Mouse (Mus musculus) megakaryocyte, embryonic 14.5 days (primary cell): Measurements from ENCODE around the gene Hyal3. TPM values are rescaled to one million over a fixed set of nuclear protein-coding genes. Genes with fewer than 3 reads are reported as not detected.
A peak's percentile ranks its signal among the peaks of the same experiment; 100 is the strongest.
"Not testable (repeated sequence)": the region's sequence is repeated elsewhere in the genome, so short reads cannot be mapped to it uniquely, and the experiment has no call there.

Experiments
- H3K27me3 ChIP-seq: replicated peaks from 2 replicates; pipeline ENCODE3; 2012; ENCODE audit warnings: inconsistent platforms
- H3K36me3 ChIP-seq: replicated peaks from 2 replicates; pipeline ENCODE3; 2012; ENCODE audit warnings: low read length, inconsistent platforms, mixed read lengths
- H3K4me1 ChIP-seq: 2 replicates; pipeline ENCODE4 v1.6.1; 2012; ENCODE audit warnings: inconsistent platforms
- H3K4me3 ChIP-seq: replicated peaks from 2 replicates; pipeline ENCODE3; 2012; ENCODE audit warnings: moderate library complexity, mild to moderate bottlenecking, inconsistent platforms
- H3K9me3 ChIP-seq: 2 replicates; pipeline ENCODE4 v1.6.1; 2012; ENCODE audit warnings: inconsistent platforms
- FLI1 ChIP-seq: IDR thresholded peaks from 2 replicates; pipeline ENCODE4 v1.6.1; 2012; ENCODE audit warnings: low read length, inconsistent platforms, mixed read lengths
- GATA1 ChIP-seq: IDR thresholded peaks from 3 replicates; pipeline ENCODE4 v1.6.1; 2012; ENCODE audit warnings: mixed read lengths, low read length, inconsistent platforms, borderline replicate concordance
- polyA plus RNA-seq: library from polyadenylated mRNA; stranded (reverse); fragments of >175 nt; gene quantifications from 2 replicates; pipeline ENCODE4 v1.2.3, GENCODE M21; 2012; ENCODE audit warnings: low replicate concordance; ENCODE audit not compliant: insufficient read depth

Hyal3 gene
- polyA plus RNA-seq, 1 experiment, result 0.31 TPM

- Histone ChIP-seq H3K4me3 (peak overlapping the region; percentile 96), H3K36me3 (peaks cover 50% of the 10 kb centered on the region), H3K4me1 (peaks cover 51% of the 10 kb centered on the region)
Observed at GRCm38 (mm10) chr9:107556346-107556745, 24.3 kb upstream of the Hyal3 start.

GRCm38 (mm10) chr9:107563029-107563581 lies 17.5 kb upstream of the Hyal3 start, which contains the start of gene Tusc2:
Tusc2 (plus strand) TSS chr9:107563255.
- Histone ChIP-seq H3K4me1 (peaks cover 65% of the 10 kb centered on the region), H3K27me3 (no peaks in the 10 kb centered on the region), H3K4me3 (peak within 1 kb of the TSS; percentile 96), H3K9me3 (no peaks in the 10 kb centered on the region), H3K36me3 (peaks cover 67% of the 10 kb centered on the region)
- TF ChIP-seq GATA1 (no peak), FLI1 (no peak)

More at GRCm38 (mm10) chr9:107556346-107556745, 24.3 kb upstream of the Hyal3 start:
- TF ChIP-seq FLI1 (no peak), GATA1 (no peak)
- no peaks in the 10 kb centered on the region for H3K9me3 ChIP-seq
- H3K27me3 ChIP-seq, result no peaks in the 10 kb centered on the region

- not testable (repeated sequence) for H3K9me3 ChIP-seq, H3K4me3 ChIP-seq, H3K27me3 ChIP-seq
- Histone ChIP-seq H3K4me1 (peaks cover 82% of the 10 kb centered on the region), H3K36me3 (peaks cover 47% of the 10 kb centered on the region)
Observed at GRCm38 (mm10) chr9:107565556-107565955, 15.1 kb upstream of the Hyal3 start.

- H3K4me1 ChIP-seq, result peaks cover 88% of the 10 kb centered on the region
- no peaks in the 10 kb centered on the region for H3K9me3 ChIP-seq
- H3K4me3 ChIP-seq, result peak overlapping the region; percentile 40
- TF ChIP-seq GATA1, result no peak
- TF ChIP-seq FLI1, result no peak
- no peaks in the 10 kb centered on the region for H3K27me3 ChIP-seq
- H3K36me3 ChIP-seq, result peaks cover 47% of the 10 kb centered on the region
Observed at GRCm38 (mm10) chr9:107566041-107566709, 14.4 kb upstream of the Hyal3 start.

GRCm38 (mm10) chr9:107566855-107567254 lies 13.8 kb upstream of the Hyal3 start:
- H3K36me3 ChIP-seq, result peaks cover 47% of the 10 kb centered on the region
- H3K9me3 ChIP-seq, result no peaks in the 10 kb centered on the region
- peaks cover 88% of the 10 kb centered on the region for H3K4me1 ChIP-seq
- TF ChIP-seq FLI1 (no peak), GATA1 (no peak)
- H3K4me3 ChIP-seq, result peak overlapping the region; percentile 66
- no peaks in the 10 kb centered on the region for H3K27me3 ChIP-seq

- H3K4me3 ChIP-seq, result peak within 1 kb of the TSS; percentile 96
- peaks cover 51% of the 10 kb centered on the region for H3K36me3 ChIP-seq
- peaks cover 84% of the 10 kb centered on the region for H3K4me1 ChIP-seq
- no peaks in the 10 kb centered on the region for H3K27me3 ChIP-seq
- TF ChIP-seq GATA1 (no peak), FLI1 (no peak)
- no peaks in the 10 kb centered on the region for H3K9me3 ChIP-seq
Observed at GRCm38 (mm10) chr9:107567702-107568319, 12.8 kb upstream of the Hyal3 start, which contains the start of gene Hyal2. Hyal2 (plus strand) TSS chr9:107567945.

- peaks cover 83% of the 10 kb centered on the region for H3K4me1 ChIP-seq
Observed at GRCm38 (mm10) chr9:107568331-107569261, 12.0 kb upstream of the Hyal3 start.

GRCm38 (mm10) chr9:107569270-107569669 lies 11.3 kb upstream of the Hyal3 start:
- Histone ChIP-seq H3K27me3 (no peaks in the 10 kb centered on the region), H3K4me1 (peaks cover 76% of the 10 kb centered on the region), H3K4me3 (peak overlapping the region; percentile 96), H3K9me3 (no peaks in the 10 kb centered on the region), H3K36me3 (peaks cover 57% of the 10 kb centered on the region)
- TF ChIP-seq GATA1 (no peak), FLI1 (no peak)

More at GRCm38 (mm10) chr9:107568331-107569261, 12.0 kb upstream of the Hyal3 start:
- Histone ChIP-seq H3K36me3 (peaks cover 57% of the 10 kb centered on the region), H3K27me3 (no peaks in the 10 kb centered on the region), H3K9me3 (no peaks in the 10 kb centered on the region), H3K4me3 (peak overlapping the region; percentile 96)
- TF ChIP-seq FLI1 (no peak), GATA1 (no peak)

GRCm38 (mm10) chr9:107570016-107570415 lies 10.6 kb upstream of the Hyal3 start:
- H3K4me1 ChIP-seq, result peaks cover 69% of the 10 kb centered on the region
- no peaks in the 10 kb centered on the region for H3K9me3 ChIP-seq
- TF ChIP-seq GATA1 (no peak), FLI1 (no peak)
- H3K36me3 ChIP-seq, result peaks cover 50% of the 10 kb centered on the region
- peak overlapping the region; percentile 96 for H3K4me3 ChIP-seq
- H3K27me3 ChIP-seq, result no peaks in the 10 kb centered on the region
